Mouse (Mus musculus): ENCODE results near the gene Elmo1. TPM values are rescaled to one million over a fixed set of nuclear protein-coding genes. Genes with fewer than 3 reads are reported as not detected.

The Elmo1 gene
- polyA plus RNA-seq, 1 experiment, result 52.5 TPM

GRCm38 (mm10) chr13:20108956-20109355 lies 18.6 kb downstream of the Elmo1 start:
- H3K27me3 ChIP-seq (ENCODE audit: control insufficient read depth, insufficient read depth, low read length), result no peaks in the 10 kb centered on the region
- no peak for DNase-seq
- H3K4me3 ChIP-seq (ENCODE audit: control insufficient read depth, insufficient read depth, low read length), result no peak overlapping the region
- no peak for TF ChIP-seq POLR2A (IDR thresholded peaks at IDR 0.05; ENCODE audit: control insufficient read depth, extremely low read depth, insufficient read depth, low read length, poor library complexity)
- TF ChIP-seq CTCF (IDR thresholded peaks at IDR 0.05; ENCODE audit: borderline replicate concordance, control insufficient read depth, extremely low read depth, insufficient read depth, low read length, poor library complexity), result no peak
- WGBS, result 93% methylated on average over 10 of the region's 10 CpGs
- H3K36me3 ChIP-seq (ENCODE audit: control insufficient read depth, insufficient read depth, low read length), result no peaks in the 10 kb centered on the region
- no peaks in the 10 kb centered on the region for H3K4me1 ChIP-seq (replicated peaks; ENCODE audit: control insufficient read depth, insufficient read depth, low read length)
- H3K27ac ChIP-seq (ENCODE audit: control insufficient read depth, insufficient read depth, low read length), result no peak overlapping the region

DNA sequence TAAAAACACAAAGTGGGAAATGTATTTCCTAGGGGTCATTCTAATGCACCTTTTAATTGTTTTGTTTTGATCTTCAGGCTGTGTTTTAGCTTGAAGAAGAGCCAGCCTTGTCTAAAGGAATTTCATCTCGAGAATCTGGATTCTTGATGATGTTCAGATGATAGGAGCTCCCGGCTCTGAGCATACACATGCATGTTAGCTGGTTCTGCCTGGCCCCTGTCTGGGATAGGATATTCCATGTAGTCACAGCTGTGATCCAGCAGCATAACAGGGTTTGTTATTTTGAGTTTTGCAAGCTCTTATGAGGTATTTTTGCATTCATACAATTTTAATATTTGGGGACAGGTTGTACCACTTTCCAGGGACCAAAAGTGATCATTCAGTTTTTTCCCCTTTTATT lies 19.1 kb downstream of the Elmo1 start:
- 88% methylated on average over 2 of the region's 2 CpGs for WGBS

GRCm38 (mm10) chr13:20109987-20110680 lies 19.7 kb downstream of the Elmo1 start:
- 93% methylated on average over 11 of the region's 11 CpGs for WGBS
- Histone ChIP-seq H3K4me3 (ENCODE audit: control insufficient read depth, insufficient read depth, low read length) (no peak overlapping the region), H3K27me3 (ENCODE audit: control insufficient read depth, insufficient read depth, low read length) (no peaks in the 10 kb centered on the region), H3K36me3 (ENCODE audit: control insufficient read depth, insufficient read depth, low read length) (no peaks in the 10 kb centered on the region), H3K27ac (ENCODE audit: control insufficient read depth, insufficient read depth, low read length) (no peak overlapping the region), H3K4me1 (replicated peaks; ENCODE audit: control insufficient read depth, insufficient read depth, low read length) (no peaks in the 10 kb centered on the region)
- DNase-seq, result no peak
- TF ChIP-seq POLR2A (IDR thresholded peaks at IDR 0.05; ENCODE audit: control insufficient read depth, extremely low read depth, insufficient read depth, low read length, poor library complexity) (no peak), CTCF (IDR thresholded peaks at IDR 0.05; ENCODE audit: borderline replicate concordance, control insufficient read depth, extremely low read depth, insufficient read depth, low read length, poor library complexity) (no peak)

More for the DNA sequence above, 19.1 kb downstream of the Elmo1 start:
- no peaks in the 10 kb centered on the region for H3K4me1 ChIP-seq (replicated peaks; ENCODE audit: control insufficient read depth, insufficient read depth, low read length)
- H3K4me3 ChIP-seq (ENCODE audit: control insufficient read depth, insufficient read depth, low read length), result no peak overlapping the region
- TF ChIP-seq POLR2A (IDR thresholded peaks at IDR 0.05; ENCODE audit: control insufficient read depth, extremely low read depth, insufficient read depth, low read length, poor library complexity) (no peak), CTCF (IDR thresholded peaks at IDR 0.05; ENCODE audit: borderline replicate concordance, control insufficient read depth, extremely low read depth, insufficient read depth, low read length, poor library complexity) (no peak)
- no peak overlapping the region for H3K27ac ChIP-seq (ENCODE audit: control insufficient read depth, insufficient read depth, low read length)
- no peaks in the 10 kb centered on the region for H3K27me3 ChIP-seq (ENCODE audit: control insufficient read depth, insufficient read depth, low read length)
- H3K36me3 ChIP-seq (ENCODE audit: control insufficient read depth, insufficient read depth, low read length), result no peaks in the 10 kb centered on the region
- DNase-seq, result no peak

- H3K4me1 ChIP-seq (replicated peaks; ENCODE audit: control insufficient read depth, insufficient read depth, low read length), result no peaks in the 10 kb centered on the region
- no peak for DNase-seq
- no peaks in the 10 kb centered on the region for H3K27me3 ChIP-seq (ENCODE audit: control insufficient read depth, insufficient read depth, low read length)
- TF ChIP-seq POLR2A (IDR thresholded peaks at IDR 0.05; ENCODE audit: control insufficient read depth, extremely low read depth, insufficient read depth, low read length, poor library complexity) (no peak), CTCF (IDR thresholded peaks at IDR 0.05; ENCODE audit: borderline replicate concordance, control insufficient read depth, extremely low read depth, insufficient read depth, low read length, poor library complexity) (no peak)
- no peaks in the 10 kb centered on the region for H3K36me3 ChIP-seq (ENCODE audit: control insufficient read depth, insufficient read depth, low read length)
- 78% methylated on average over 2 of the region's 2 CpGs for WGBS
- H3K27ac ChIP-seq (ENCODE audit: control insufficient read depth, insufficient read depth, low read length), result no peak overlapping the region
- no peak overlapping the region for H3K4me3 ChIP-seq (ENCODE audit: control insufficient read depth, insufficient read depth, low read length)
Observed at GRCm38 (mm10) chr13:20111256-20111800, 20.9 kb downstream of the Elmo1 start.

DNA sequence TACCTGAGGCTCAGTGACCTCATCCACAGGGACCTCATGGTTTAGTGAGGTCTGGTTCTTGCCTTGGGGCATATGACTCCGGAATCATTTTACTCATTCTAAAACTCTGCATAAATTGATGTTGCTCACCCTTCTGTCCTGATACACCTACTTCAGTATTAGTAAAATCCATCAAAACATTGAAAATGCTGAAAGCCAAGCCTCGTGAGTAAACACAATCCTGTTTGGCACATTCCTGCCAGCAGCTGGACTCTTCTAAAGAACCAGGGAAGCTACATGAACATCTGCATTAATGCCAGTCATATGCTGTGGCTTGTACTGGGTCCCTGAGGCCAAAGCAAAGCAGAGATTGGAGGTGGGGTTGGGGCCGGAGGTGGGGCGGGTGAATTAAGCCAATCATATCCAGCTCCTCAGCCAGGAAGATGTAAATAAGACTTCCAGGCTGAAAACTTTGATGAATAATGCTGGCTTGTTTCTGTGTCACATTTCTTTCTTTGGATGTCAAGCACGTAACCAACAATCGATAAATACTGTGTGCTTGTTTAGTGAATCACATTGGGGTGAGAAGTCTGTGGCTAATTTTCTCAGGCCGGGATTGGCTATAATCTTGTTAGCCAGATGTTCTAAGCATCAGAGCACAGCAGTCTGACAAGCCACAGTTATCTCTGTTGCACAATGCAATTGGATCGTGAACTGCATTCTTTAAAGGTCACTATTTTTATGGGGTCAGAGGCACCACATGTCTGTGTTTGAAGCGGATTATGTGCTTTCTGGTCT lies 24.9 kb downstream of the Elmo1 start:
- no peak overlapping the region for H3K4me3 ChIP-seq (ENCODE audit: control insufficient read depth, insufficient read depth, low read length)
- DNase-seq, result no peak
- peaks cover under 1% of the 10 kb centered on the region for H3K4me1 ChIP-seq (replicated peaks; ENCODE audit: control insufficient read depth, insufficient read depth, low read length)
- 94% methylated on average over 9 of the region's 9 CpGs for WGBS
- TF ChIP-seq CTCF (IDR thresholded peaks at IDR 0.05; ENCODE audit: borderline replicate concordance, control insufficient read depth, extremely low read depth, insufficient read depth, low read length, poor library complexity), result no peak
- TF ChIP-seq POLR2A (IDR thresholded peaks at IDR 0.05; ENCODE audit: control insufficient read depth, extremely low read depth, insufficient read depth, low read length, poor library complexity), result no peak
- no peaks in the 10 kb centered on the region for H3K27me3 ChIP-seq (ENCODE audit: control insufficient read depth, insufficient read depth, low read length)
- H3K27ac ChIP-seq (ENCODE audit: control insufficient read depth, insufficient read depth, low read length), result no peak overlapping the region
- H3K36me3 ChIP-seq (ENCODE audit: control insufficient read depth, insufficient read depth, low read length), result no peaks in the 10 kb centered on the region

- whole genome bisulfite sequencing, result 96% methylated on average over 6 of the region's 6 CpGs
- Histone ChIP-seq H3K27me3 (ENCODE audit: control insufficient read depth, insufficient read depth, low read length) (no peaks in the 10 kb centered on the region), H3K4me1 (replicated peaks; ENCODE audit: control insufficient read depth, insufficient read depth, low read length) (peaks cover 5% of the 10 kb centered on the region), H3K27ac (ENCODE audit: control insufficient read depth, insufficient read depth, low read length) (no peak overlapping the region), H3K36me3 (ENCODE audit: control insufficient read depth, insufficient read depth, low read length) (no peaks in the 10 kb centered on the region), H3K4me3 (ENCODE audit: control insufficient read depth, insufficient read depth, low read length) (no peak overlapping the region)
- TF ChIP-seq POLR2A (IDR thresholded peaks at IDR 0.05; ENCODE audit: control insufficient read depth, extremely low read depth, insufficient read depth, low read length, poor library complexity) (no peak), CTCF (IDR thresholded peaks at IDR 0.05; ENCODE audit: borderline replicate concordance, control insufficient read depth, extremely low read depth, insufficient read depth, low read length, poor library complexity) (no peak)
- DNase-seq, result no peak
Observed at GRCm38 (mm10) chr13:20116019-20116418, 25.6 kb downstream of the Elmo1 start.

All from thymus, adult 2 months (tissue).